In the genomic region with DNA sequence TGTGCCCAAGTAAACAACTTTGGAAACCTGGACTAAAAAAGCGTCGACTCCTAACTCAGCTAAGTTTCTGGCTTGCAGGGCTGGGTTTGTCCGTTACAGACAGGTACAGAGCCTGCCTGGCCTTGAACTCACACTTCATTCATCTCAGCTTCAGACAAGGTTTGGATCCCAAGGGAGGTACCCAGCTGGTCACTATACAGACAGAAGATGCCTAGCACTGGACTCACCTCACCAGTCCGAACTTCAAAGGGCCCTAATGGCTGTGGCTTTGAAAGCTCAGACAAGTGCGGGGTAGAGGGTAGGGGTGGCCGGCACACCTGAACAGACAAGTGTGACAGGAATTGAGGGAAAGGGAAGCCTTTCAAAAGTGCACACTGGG, we compare ENCODE assay signal across 9 mouse cellular contexts. TPM values are rescaled to one million over a fixed set of nuclear protein-coding genes. Genes with fewer than 3 reads are reported as not detected.
DNase-seq lines count a peak whose midpoint lies in the region; ATAC-seq and TF ChIP-seq lines count a peak whose summit lies in the region.
"Had no signal": no experiment of that assay in that cellular context is flagged by ENCODE, and none has a peak within 500 bp of the region (broad histone marks: within the 10 kb centered on the region; RNA-seq: fewer than 3 reads in every experiment).

No protein-coding gene starts in this region.

- peak; percentile 44; the same call in 1 of the 2 replicates for ATAC-seq in hindbrain, embryonic 11.5 days (ENCODE audit: low FRiP score)
- ATAC-seq in midbrain, embryonic 13.5 days, result peak; percentile 43
- no peak for ATAC-seq in monocyte, adult 5-6 weeks (replicated peaks; ENCODE audit: insufficient number of reproducible peaks, low FRiP score, low TSS enrichment, poor library complexity, severe bottlenecking)

- peaks cover 15% of the 10 kb centered on the region; the same call in 1 of the 2 replicates for H3K4me1 ChIP-seq in kidney, adult 2 months (ENCODE audit: control insufficient read depth, insufficient read depth, low read length)
- H3K4me1 ChIP-seq in bone marrow macrophage, adult 2 months (ENCODE audit: control insufficient read depth, insufficient read depth, low read length), result peaks cover 9% of the 10 kb centered on the region
- peaks cover 10% of the 10 kb centered on the region for H3K4me1 ChIP-seq in hindbrain, embryonic 11.5 days (replicated peaks; ENCODE audit: control insufficient read depth, insufficient read depth, low read length)
- H3K4me1 ChIP-seq in midbrain, embryonic 13.5 days (replicated peaks), result peaks cover 37% of the 10 kb centered on the region

- no peak for TF ChIP-seq POLR2A in kidney, adult 2 months (IDR thresholded peaks at IDR 0.05; ENCODE audit: low read depth, low read length)
- TF ChIP-seq POLR2A in bone marrow macrophage, adult 2 months (IDR thresholded peaks at IDR 0.05; ENCODE audit: borderline replicate concordance, low read depth, low read length), result no peak

- 40% methylated on average over 6 of the region's 6 CpGs for WGBS in kidney, adult 2 months
- 30% methylated on average over 6 of the region's 6 CpGs for WGBS in hindbrain, embryonic 11.5 days
- 31% methylated on average over 6 of the region's 6 CpGs for WGBS in midbrain, embryonic 13.5 days

- no peaks in the 10 kb centered on the region for H3K36me3 ChIP-seq in kidney, adult 2 months (ENCODE audit: control insufficient read depth, insufficient read depth, low read length)
- peaks cover 9% of the 10 kb centered on the region; the same call in 1 of the 2 replicates for H3K36me3 ChIP-seq in hindbrain, embryonic 11.5 days (ENCODE audit: control insufficient read depth, insufficient read depth, low read length)
- peaks cover 42% of the 10 kb centered on the region for H3K36me3 ChIP-seq in midbrain, embryonic 13.5 days

- no peak overlapping the region for H3K9ac ChIP-seq in hindbrain, embryonic 11.5 days (ENCODE audit: low read depth, low read length)
- H3K9ac ChIP-seq in midbrain, embryonic 13.5 days (replicated peaks), result 0 out of 2 replicates have a peak overlapping the region, but pooled peaks have one; percentile 92

- H3K27me3 ChIP-seq in kidney, adult 2 months (replicated peaks; ENCODE audit: control insufficient read depth, insufficient read depth, low read length), result no peaks in the 10 kb centered on the region
- no peaks in the 10 kb centered on the region for H3K27me3 ChIP-seq in hindbrain, embryonic 11.5 days (ENCODE audit: control insufficient read depth, insufficient read depth, low read length)
- no peaks in the 10 kb centered on the region for H3K27me3 ChIP-seq in midbrain, embryonic 13.5 days
- H3K27me3 ChIP-seq: Patski had no signal

- H3K4me3 ChIP-seq in kidney, adult 2 months (ENCODE audit: insufficient read depth, low read depth, low read length), result peak overlapping the region; percentile 93; the same call in 1 of the 2 replicates
- peak overlapping the region; percentile 91 for H3K4me3 ChIP-seq in bone marrow macrophage, adult 2 months (ENCODE audit: insufficient read depth, low read length)
- H3K4me3 ChIP-seq in hindbrain, embryonic 11.5 days (ENCODE audit: low read depth, low read length), result peak overlapping the region; percentile 61
- peak overlapping the region; percentile 84 for H3K4me3 ChIP-seq in midbrain, embryonic 13.5 days (replicated peaks)

- DNase-seq in kidney, adult 2 months, result no peak
- no peak for DNase-seq in kidney, postnatal 25 days
- no peak for DNase-seq in hindbrain, embryonic 11.5 days (ENCODE audit: low spot score)
- DNase-seq in cerebellum, adult 8-10 months, result no peak
- no peak for DNase-seq in testis, postnatal 10 days (ENCODE audit: low spot score)

- H3K9me3 ChIP-seq in hindbrain, embryonic 11.5 days (ENCODE audit: control insufficient read depth, low read length), result no peaks in the 10 kb centered on the region
- no peaks in the 10 kb centered on the region for H3K9me3 ChIP-seq in midbrain, embryonic 13.5 days

- no peak for TF ChIP-seq CTCF in kidney, adult 2 months (conservative IDR thresholded peaks at IDR 0.05; ENCODE audit: insufficient read depth, insufficient read length, low read depth, low read length)
- TF ChIP-seq CTCF in bone marrow macrophage, adult 2 months (IDR thresholded peaks at IDR 0.05; ENCODE audit: low read depth, low read length), result no peak

- H3K4me2 ChIP-seq in hindbrain, embryonic 11.5 days (replicated peaks; ENCODE audit: low read depth, low read length), result peak overlapping the region; percentile 73
- peak overlapping the region; percentile 86 for H3K4me2 ChIP-seq in midbrain, embryonic 13.5 days (replicated peaks)

- 0 out of 2 replicates have a peak overlapping the region, but pooled peaks have one; percentile 0 for H3K27ac ChIP-seq in kidney, adult 2 months (ENCODE audit: insufficient read depth, low read depth, low read length)
- no peak overlapping the region for H3K27ac ChIP-seq in bone marrow macrophage, adult 2 months (ENCODE audit: insufficient read depth, low read depth, low read length)
- H3K27ac ChIP-seq in hindbrain, embryonic 11.5 days (ENCODE audit: low read depth, low read length), result no peak overlapping the region
- H3K27ac ChIP-seq in midbrain, embryonic 13.5 days, result no peak overlapping the region

RNA-seq across cellular contexts. Expression of gene Thap3, which starts 0.3 kb away (rescaled TPM):
- 30.6 and 33.7 TPM in 2 replicates for polyA plus RNA-seq in kidney, adult 2 months (2012; rRNA removed)
- 29.8 and 33.7 TPM in 2 replicates for polyA plus RNA-seq in bone marrow macrophage, adult 2 months (2012; ENCODE audit: insufficient read depth, insufficient read length, missing spikeins)
- 20.0 and 20.4 TPM in 2 replicates for polyA plus RNA-seq in hindbrain, embryonic 11.5 days (2014; fragmentation: Nextera tagmentation; extraction: Ambion mirVana)
- polyA plus RNA-seq in midbrain, embryonic 13.5 days (2015; fragmentation: Nextera tagmentation; extraction: Ambion mirVana), result 34.7 and 38.0 TPM in 2 replicates
- total RNA-seq in monocyte, adult 5-6 weeks (2017), result 7.5 to 11.4 TPM (median 10.5 TPM) in 3 replicates

RNA-seq across cellular contexts. Expression of gene Phf13, which starts 7.0 kb away (rescaled TPM):
- 4.9 and 5.5 TPM in 2 replicates for polyA plus RNA-seq in kidney, adult 2 months (2012; rRNA removed)
- polyA plus RNA-seq in bone marrow macrophage, adult 2 months (2012; ENCODE audit: insufficient read depth, insufficient read length, missing spikeins), result 10.1 and 11.0 TPM in 2 replicates
- 15.2 and 19.4 TPM in 2 replicates for polyA plus RNA-seq in hindbrain, embryonic 11.5 days (2014; fragmentation: Nextera tagmentation; extraction: Ambion mirVana)
- 17.5 and 17.7 TPM in 2 replicates for polyA plus RNA-seq in midbrain, embryonic 13.5 days (2015; fragmentation: Nextera tagmentation; extraction: Ambion mirVana)
- total RNA-seq in monocyte, adult 5-6 weeks (2017), result 6.7 to 8.8 TPM (median 7.8 TPM) in 3 replicates

RNA-seq across cellular contexts. Expression of gene Klhl21, which starts 19.5 kb away (rescaled TPM):
- polyA plus RNA-seq in kidney, adult 2 months (2012; rRNA removed), result 23.0 and 26.7 TPM in 2 replicates
- 11.7 and 13.3 TPM in 2 replicates for polyA plus RNA-seq in bone marrow macrophage, adult 2 months (2012; ENCODE audit: insufficient read depth, insufficient read length, missing spikeins)
- 2.7 and 3.0 TPM in 2 replicates for polyA plus RNA-seq in hindbrain, embryonic 11.5 days (2014; fragmentation: Nextera tagmentation; extraction: Ambion mirVana)
- 2.0 and 3.0 TPM in 2 replicates for polyA plus RNA-seq in midbrain, embryonic 13.5 days (2015; fragmentation: Nextera tagmentation; extraction: Ambion mirVana)
- total RNA-seq in monocyte, adult 5-6 weeks (2017), result 7.1 to 11.1 TPM (median 9.6 TPM) in 3 replicates

RNA-seq across cellular contexts. Expression of gene Zbtb48, which starts 38.4 kb away (rescaled TPM):
- polyA plus RNA-seq in kidney, adult 2 months (2012; rRNA removed), result 11.0 and 13.8 TPM in 2 replicates
- polyA plus RNA-seq in bone marrow macrophage, adult 2 months (2012; ENCODE audit: insufficient read depth, insufficient read length, missing spikeins), result 7.5 and 11.4 TPM in 2 replicates
- 18.0 and 19.6 TPM in 2 replicates for polyA plus RNA-seq in hindbrain, embryonic 11.5 days (2014; fragmentation: Nextera tagmentation; extraction: Ambion mirVana)
- 17.9 and 26.3 TPM in 2 replicates for polyA plus RNA-seq in midbrain, embryonic 13.5 days (2015; fragmentation: Nextera tagmentation; extraction: Ambion mirVana)
- 4.1 to 10.8 TPM (median 9.1 TPM) in 3 replicates for total RNA-seq in monocyte, adult 5-6 weeks (2017)

RNA-seq across cellular contexts. Expression of gene Tas1r1, which starts 49.3 kb away (rescaled TPM):
- polyA plus RNA-seq in kidney, adult 2 months (2012; rRNA removed), result 0.12 and 0.22 TPM in 2 replicates
- not detected in 2 replicates for polyA plus RNA-seq in bone marrow macrophage, adult 2 months (2012; ENCODE audit: insufficient read depth, insufficient read length, missing spikeins)
- 0.62 and 0.84 TPM in 2 replicates for polyA plus RNA-seq in hindbrain, embryonic 11.5 days (2014; fragmentation: Nextera tagmentation; extraction: Ambion mirVana)
- 0.86 and 1.4 TPM in 2 replicates for polyA plus RNA-seq in midbrain, embryonic 13.5 days (2015; fragmentation: Nextera tagmentation; extraction: Ambion mirVana)
- not detected in 3 replicates for total RNA-seq in monocyte, adult 5-6 weeks (2017)
